Mouse (Mus musculus) heart, postnatal 25 days (tissue): ENCODE results near the gene Lama4. TPM values are rescaled to one million over a fixed set of nuclear protein-coding genes. Genes with fewer than 3 reads are reported as not detected.

ENCODE experiments used
- DNase-seq: peaks from one replicate; pipeline ENCODE4 v3.0.0; 2022; ENCODE audit warnings: low spot score
- intact Hi-C: fragments of 180-260 bp; cut with DNase I; formaldehyde crosslinking; loops from one replicate; pipeline ENCODE4 v1.15.1; 2025
- total RNA-seq, 2 experiments: library from RNA; stranded (reverse); gene quantifications; 2 replicates each; pipeline ENCODE4 v1.2.3; 2021

Gene Lama4
- total RNA-seq, 2 experiments from 2014 or later, result 72.6 to 81.7 TPM

DNA sequence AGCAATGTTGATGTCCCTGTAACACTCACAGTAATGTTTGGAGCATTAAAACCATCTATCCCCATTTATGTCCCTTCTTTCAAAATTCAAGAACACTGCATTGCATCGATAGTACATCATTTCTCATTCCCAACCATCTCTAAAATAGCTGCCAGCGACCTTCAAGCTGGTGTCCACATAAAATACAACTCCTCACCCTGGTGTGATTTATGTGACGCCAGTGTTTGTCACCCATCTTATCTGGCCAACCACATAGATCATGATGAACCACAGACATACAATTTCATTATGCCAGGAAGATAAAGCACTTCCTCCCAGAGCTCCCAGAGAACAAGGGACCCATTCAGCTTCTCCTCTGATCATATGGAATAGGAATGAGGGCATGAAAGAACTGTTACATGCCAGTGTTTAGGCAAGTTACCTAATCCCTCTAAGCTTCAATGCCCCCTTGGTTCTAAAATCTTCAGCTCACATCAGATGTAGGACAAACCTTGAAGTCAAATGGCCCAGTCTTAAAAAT lies 79.2 kb downstream of the Lama4 start:
- no peak for DNase-seq
- intact Hi-C loops, result no loop called here

DNA sequence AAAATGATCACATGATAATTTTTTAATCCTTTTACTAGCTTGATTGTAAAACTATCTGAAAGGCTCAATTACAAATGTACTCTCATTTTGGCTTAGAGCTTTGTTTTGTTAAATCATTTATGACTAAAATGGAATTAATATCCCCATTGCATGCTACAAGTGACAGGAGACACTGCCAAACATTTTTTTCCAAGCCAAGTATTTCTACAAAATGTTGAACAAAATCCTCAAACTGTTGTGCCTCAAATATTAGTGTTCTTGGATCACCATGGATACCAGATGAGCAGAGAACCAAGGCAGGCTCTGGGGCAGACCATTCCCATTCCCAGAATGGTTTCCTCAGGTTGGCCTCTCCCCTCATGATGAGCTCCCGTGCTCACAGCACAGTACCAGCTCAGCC lies 79.8 kb downstream of the Lama4 start:
- intact Hi-C loops, result no loop called here

DNA sequence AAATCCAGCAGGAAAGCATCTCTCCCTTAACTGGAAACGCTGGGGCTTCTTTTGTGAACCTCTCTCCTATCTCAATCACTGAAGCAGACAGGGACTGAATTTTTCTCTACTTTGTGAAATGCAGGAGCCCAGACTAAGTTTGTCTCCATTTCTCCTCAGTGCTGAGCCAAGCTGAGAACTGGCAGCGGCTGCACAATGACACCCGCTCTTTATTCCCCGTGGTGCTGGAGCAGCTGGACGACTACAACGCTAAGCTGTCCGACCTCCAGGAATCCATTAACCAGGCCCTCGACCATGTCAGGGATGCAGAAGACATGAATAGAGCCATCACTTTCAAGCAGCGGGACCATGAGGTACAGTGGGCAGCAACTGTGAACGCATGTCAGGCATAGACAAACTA lies 82.5 kb downstream of the Lama4 start:
- peak; percentile 10 for DNase-seq
- intact Hi-C loops, result no loop called here

More for the DNA sequence above, 79.8 kb downstream of the Lama4 start:
- DNase-seq, result no peak

DNA sequence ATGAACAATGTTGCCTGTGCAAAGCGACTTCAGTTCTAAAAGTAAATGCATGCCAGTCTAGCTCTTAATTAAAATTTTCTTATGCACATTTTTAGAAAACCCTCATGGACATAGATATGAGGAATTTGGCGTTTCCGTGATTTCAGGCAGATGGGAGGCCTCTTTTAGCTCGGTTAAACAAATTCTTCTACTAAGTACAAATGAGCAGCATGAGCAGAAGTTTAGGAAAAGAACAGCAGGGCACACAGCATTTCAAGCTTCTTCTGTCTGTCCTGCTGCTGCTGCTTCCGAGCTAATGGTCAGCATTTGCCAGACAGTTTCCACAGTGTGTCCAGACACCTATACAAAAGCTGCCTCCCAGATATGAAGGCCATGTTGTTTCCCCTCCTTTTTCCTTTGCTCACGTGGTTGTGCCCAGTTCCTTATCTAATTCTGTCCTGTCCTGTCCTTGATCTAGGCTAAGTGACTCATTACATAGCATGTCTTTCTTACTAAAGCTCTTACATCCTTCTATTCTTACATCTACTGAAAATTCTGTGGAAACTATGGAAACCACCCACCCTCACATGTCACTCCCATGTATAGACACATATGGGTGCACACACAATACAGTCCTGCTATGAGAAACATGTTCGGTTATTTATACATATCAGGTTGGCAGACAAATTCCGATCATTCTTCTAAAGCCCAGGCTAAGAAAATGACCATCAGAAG lies 84.4 kb downstream of the Lama4 start:
- DNase-seq, result no peak
- intact Hi-C loops, result no loop called here

DNA sequence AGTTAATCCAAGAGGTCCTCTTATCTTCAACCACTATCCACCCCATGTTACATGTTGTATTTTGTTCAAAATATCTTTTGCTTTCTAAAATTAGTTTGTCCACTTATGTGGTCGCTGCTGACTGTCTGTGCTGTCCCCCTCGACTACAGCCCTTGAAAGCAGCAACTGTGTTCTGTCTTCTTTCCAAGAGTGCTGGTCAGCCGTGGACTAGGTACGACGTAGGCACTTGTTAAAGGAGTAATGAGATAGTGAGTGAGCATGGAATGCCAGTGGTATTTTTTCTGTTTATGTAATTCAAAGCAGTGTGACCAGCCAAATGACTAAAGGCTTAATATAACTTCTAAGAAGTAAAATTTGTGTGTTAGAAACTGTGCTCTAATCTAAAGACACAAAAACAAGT lies 90.7 kb downstream of the Lama4 start:
- no peak for DNase-seq
- intact Hi-C loops, result no loop called here

DNA sequence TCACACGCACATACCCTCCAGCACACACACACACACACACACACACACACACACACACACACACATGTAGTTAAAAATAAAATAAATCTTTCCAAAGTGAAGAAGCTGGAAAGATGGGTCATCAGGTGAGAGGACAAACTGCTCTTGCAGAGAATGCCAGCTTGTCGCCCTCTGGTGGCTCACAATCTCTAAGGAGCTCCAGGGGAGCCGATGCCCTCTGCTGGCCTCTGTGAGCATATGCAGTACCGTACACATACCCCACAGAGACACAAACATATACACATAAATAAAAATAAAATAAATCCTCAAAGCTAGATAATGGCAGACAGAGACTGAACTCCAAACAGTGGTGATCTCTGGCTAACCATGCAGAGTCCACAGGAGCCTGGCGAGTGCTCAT lies 99.4 kb downstream of the Lama4 start:
- intact Hi-C loops, result no loop called here
- no peak for DNase-seq

DNA sequence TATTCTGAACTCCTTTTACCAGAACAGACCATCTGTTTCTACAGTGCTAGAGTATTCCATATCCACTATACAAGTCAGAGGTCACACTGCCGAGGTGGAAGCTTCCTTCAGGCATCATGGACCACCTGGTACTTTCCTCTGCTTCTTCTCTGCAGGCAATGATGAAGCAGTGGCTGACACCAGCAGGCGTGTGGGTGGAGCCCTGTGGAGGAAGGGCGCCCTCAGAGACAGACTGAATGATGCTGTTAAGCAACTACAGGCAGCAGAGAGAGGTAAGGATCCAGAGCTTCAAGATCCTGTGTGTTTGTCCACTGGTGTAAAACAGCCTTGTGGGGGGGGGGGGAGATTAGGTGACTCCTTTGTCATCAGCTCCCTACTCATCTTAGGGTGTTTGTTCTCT lies 100.1 kb downstream of the Lama4 start:
- no peak for DNase-seq
- intact Hi-C loops, result no loop called here

DNA sequence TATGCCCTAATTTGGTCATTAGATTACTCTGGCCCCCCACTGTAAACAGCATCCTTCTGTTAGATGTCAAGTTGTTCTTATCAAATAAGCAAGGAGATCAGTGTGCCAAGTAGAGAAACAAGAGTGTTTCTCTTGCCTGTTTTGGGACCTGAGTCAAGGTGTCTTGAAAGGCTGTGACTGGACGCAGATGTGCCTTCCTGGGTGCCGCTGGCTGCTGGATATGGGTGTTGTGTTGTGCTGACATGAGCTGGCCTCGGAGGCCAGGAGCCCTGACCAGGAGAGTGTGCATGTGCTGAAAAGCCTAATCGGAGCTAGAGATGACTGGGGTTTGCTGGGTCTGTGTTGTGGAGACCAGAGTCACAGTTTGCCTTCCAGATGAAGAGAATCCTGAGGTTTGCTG lies 100.7 kb downstream of the Lama4 start:
- intact Hi-C loops, result loop anchor here (2.0 kb wide), 1 partner anchor 189 kb away; no protein-coding TSS in a partner anchor

DNA sequence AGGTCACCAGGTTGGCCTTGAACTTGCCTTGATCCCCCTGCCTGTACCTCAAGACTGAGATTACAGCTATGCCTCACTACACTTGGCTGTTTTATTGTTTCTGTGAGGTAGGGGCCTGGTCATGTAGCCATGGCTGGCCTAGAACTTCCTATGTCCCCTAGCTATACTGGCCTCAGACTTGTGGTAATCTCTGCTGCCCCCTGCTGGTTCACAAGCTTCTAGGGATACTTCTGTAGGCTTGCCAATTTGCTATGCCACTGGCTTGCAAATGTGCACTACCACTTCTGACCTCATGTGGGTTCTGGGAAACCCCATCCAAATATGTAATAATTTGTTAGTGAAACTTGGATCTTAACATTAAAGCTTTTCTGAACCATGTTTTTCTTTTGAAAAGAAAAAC lies 101.6 kb downstream of the Lama4 start:
- intact Hi-C loops, result loop anchor here (2.0 kb wide), 1 partner anchor 190 kb away; no protein-coding TSS in a partner anchor

More for the DNA sequence above, 100.7 kb downstream of the Lama4 start:
- DNase-seq, result peak; percentile 20

DNA sequence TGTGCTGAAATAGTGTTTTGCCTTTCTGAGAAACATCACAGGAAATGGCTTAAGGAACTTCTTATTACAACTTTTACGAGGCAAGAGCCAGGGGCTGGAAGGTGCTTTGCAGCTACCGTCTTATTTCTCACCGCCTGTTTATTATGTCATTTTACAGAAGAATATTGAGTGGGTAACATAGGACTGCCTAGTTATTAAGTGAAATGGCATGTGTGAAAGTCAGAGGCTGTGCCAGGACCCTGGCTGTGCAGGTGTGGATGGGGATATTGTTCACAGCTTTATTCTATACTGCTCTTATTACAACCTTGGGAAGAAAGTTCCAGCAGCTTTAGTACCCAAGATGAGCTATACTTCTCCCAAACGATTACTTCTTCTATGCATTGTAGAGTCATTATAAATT lies 106.7 kb downstream of the Lama4 start:
- no peak for DNase-seq
- intact Hi-C loops, result no loop called here

More for the DNA sequence above, 101.6 kb downstream of the Lama4 start:
- peak; percentile 41 for DNase-seq

DNA sequence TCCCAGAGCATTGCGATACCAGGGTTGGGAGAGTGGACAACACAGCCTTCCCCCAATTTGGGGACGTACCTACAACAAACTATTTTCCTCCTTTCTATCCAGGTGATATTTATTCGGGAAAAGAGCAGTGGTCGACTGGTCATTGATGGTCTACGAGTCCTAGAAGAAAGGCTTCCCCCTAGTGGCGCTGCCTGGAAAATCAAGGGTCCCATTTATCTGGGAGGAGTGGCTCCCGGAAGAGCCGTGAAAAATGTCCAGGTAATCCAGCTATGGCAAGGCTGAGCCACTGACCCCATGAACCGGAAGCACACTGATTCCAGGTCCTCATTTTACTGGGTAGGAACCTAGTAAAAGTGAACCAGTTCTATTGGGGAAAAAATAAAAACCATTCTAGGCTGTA lies 131.7 kb downstream of the Lama4 start:
- DNase-seq, result no peak
- intact Hi-C loops, result no loop called here

DNA sequence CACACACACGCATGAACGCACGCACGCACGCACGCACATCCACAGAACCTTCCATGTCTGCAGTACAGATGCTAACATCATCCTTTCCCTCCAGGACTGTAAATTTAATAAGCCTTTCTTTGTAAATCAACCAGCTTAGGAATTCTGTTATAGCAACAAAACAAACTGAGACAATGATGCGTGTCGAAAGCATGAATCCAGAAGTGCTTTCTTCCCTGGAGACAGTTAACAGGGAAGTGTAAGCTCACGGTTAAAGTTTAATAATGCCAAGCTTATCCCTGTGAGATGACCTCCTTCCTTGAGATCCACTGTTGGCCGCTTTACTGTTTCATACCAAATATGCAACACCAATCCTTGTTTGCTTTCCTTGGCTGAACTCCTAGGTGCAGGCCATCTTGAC lies 133.4 kb downstream of the Lama4 start:
- intact Hi-C loops, result no loop called here
- no peak for DNase-seq

DNA sequence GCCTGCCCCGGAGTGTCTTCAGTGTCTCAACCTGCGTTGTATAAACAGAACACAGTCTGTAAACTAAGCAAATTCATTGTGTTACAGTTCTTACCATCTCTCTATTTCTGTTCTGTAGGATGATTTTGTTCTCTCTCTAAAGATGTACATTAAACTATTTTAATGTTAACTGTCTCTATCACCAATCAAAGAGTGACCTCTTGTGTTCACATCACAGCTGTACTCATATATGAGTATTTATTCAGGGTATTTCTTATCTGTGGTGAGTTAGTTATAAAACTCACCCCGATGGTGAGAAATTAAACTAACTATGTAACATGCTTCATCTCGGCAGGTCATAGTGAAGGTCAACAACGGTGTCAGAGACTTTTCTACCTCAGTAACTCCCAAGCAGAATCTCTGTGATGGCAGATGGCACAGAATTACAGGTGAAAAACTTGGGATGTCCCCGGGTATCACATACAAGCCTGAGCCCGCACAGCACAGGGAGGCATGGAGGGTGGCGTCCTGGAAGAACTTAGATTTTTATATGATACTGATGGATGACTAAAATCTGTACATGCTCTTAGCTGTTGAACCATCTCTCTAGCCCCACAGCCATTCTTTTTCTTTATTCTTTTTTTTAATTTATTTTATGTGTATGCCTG lies 139.6 kb downstream of the Lama4 start:
- no peak for DNase-seq
- intact Hi-C loops, result no loop called here

DNA sequence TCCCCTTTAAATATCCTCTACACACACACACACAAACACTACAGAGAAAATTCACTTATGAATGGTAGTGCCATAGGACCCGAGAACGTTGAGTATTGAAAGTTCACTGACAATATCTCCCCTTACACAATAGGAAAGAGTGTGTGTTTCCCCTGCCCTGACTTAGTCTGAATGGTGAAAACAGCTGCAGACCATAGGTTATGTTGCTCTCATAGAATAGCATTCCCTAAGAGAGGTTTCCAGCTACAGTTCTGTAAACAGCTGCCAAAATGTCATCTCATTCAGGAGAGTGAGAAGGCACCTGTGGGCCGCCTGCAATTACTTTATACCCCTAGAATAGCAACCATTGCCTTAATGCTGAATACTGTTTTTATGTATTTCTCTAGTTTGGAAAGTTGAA lies 141.1 kb downstream of the Lama4 start:
- DNase-seq, result no peak
- intact Hi-C loops, result no loop called here

DNA sequence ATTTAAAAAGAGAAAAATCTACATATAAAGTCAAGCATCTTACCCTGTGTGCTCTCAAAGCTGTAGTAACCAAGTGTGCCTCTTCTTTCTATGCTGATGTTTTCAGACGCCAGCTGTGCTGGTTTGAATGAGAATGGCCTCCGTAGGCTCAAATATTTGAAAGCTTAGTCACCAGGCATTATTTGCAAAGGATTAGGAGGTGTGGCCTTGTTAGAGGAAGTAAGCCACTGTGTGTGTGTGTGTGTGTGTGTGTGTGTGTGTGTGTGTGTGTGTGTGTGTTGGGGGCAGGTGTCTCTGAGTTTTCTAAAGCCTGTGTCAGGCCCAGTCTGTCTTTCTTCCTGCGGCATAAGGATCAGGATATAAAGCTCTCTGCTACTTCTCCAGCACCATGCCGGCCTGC lies 141.6 kb downstream of the Lama4 start:
- intact Hi-C loops, result no loop called here
- no peak for DNase-seq

DNA sequence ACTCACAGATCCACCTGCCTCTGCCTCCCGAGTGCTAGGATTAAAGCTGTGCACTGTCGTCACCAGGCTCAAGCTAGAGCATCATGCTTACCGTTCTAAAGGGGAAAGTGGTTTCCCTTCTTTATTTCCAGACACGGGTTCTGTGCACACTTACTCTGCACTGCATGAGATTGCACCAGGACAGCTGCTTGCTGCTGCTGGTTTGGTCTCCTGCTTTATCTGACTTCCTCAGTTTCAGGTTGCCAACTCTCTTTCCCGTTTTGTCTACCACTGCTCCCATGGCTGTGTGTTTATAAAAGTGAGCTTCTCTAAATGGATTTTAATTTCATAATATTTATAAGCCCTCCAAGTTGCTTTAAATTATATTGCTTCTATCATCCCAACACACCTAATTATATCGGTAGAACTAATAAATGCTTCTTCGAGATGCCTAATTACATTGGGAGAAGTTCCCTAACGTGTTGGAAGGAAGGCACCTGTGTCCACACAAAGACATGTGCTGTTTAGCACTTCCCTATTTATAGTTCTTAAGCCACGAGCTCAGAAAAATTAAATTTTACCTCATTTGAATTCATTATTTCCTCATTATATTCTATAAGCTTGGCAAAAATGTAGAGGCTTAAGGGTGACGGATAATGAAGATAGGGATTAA lies 143.6 kb downstream of the Lama4 start:
- intact Hi-C loops, result no loop called here
- no peak for DNase-seq

DNA sequence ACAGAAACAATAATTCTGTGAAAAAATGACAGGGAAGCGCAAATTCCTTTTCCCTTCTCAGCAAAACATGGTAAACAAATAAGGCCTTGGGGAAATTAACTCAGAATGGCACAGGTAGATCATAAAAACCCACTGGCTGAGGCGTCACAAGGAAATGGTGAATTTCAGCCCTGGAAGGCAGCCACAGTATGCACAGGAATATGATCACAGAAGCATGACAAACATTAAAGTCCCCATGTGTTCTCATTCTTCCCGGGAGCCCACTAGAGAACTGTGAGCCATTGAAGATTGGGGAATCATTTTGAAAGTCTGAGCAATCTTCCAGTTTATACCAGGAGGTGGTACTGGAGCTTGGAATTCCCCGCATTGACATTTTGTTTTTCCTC lies 144.2 kb downstream of the Lama4 start:
- no peak for DNase-seq
- intact Hi-C loops, result no loop called here

DNA sequence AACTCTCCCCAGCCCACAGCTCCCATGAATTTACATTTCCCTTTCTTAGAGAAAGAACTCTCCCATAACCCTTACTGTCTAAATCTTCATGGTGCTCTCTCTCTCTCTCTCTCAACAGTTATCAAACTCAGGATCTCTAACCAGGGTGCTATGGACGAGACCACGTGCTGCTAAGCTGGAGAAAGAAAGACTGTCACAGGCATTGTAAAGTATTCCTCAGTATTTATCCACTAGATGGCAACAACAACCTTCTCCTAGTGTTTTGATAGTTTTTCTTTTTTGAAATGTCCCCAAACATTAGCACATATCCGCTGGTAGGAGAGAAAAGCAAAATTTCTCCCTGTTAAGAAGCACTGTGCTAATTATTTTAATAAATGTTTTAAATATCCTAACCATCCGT lies 156.1 kb downstream of the Lama4 start:
- no peak for DNase-seq
- intact Hi-C loops, result no loop called here

DNA sequence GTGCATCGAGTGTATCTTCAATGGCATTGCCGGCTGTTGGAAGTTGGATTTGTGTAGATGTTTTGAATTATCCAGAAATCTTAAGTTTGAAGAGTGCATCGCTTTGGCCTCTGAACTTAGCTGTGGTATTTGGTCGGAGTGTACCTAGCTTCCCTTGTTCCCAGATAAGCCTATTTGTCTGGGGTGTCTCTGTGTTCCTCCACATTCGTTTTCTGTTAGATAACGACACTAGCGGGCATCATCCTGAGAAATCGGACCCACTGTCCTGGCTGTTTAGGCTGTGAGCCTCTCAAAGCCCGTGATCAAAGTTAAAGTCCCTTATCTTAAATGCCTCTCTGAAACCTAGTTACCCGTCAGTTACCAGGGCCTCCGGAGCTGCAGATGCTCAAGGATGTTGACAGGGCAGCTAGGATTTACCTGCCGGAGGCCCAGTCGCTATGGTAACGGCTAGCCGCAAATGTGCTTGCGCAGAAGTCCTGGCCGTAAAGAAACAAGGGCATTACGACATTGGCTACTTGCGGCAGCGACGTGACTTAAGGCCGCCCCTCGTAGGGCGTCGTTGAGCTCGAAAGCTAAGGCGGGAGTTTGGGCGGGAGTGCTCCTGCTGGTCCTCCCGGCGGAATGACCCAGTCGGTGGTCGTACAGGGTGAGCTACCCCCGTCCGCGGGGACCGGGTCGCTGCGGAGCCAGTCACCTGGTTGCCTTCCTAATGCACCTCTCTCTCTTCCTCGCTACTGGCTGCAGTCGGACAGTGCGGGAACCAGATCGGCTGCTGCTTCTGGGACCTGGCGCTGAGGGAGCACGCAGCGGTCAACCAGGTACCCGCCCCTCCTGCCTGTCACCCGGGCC lies 168.4 kb downstream of the Lama4 start, which contains the start of the genes Fam229b and Tube1:
TSS of gene Fam229b (minus strand) at position 453 of the 849 bp plus-strand sequence.
TSS of gene Tube1 (plus strand) at position 515 of the 849 bp plus-strand sequence.
- peak; percentile 78 for DNase-seq
- intact Hi-C loops, result no loop called here

DNA sequence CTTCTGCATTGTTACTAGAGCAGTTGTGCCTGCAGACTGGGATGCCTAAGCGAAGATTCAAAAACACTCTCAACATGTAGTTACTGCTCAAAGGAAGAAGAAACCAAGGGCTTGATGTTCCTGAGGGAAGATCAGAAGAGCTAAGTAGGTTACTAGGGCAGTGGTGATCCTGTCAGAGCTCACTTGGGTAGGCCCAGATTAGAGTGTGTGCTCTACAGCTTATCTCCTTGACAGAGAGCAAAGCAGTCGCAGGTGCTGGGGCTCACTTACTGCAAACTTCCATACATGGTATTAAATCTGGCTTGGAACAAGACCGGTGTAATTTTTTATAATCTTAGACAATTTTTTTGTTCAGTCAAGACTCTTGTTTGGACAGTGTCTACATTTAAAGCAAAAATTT lies 172.5 kb downstream of the Lama4 start:
- intact Hi-C loops, result no loop called here
- no peak for DNase-seq
